Mouse (Mus musculus) myocyte (in vitro differentiated cells): ENCODE measurements around the gene Gm8871. TPM values are rescaled to one million over a fixed set of nuclear protein-coding genes. Genes with fewer than 3 reads are reported as not detected.
"Not testable (repeated sequence)": the region's sequence is repeated elsewhere in the genome, so short reads cannot be mapped to it uniquely, and the experiment has no call there.

Experiments
- H3K27me3 ChIP-seq: one replicate; pipeline ENCODE4 v1.6.1; 2011; ENCODE audit not compliant: control insufficient read depth, insufficient read depth, insufficient read length
- H3K36me3 ChIP-seq: one replicate; pipeline ENCODE4 v1.6.1; 2011; ENCODE audit not compliant: control insufficient read depth, insufficient read depth
- H3K4me2 ChIP-seq: one replicate; pipeline ENCODE4 v1.6.1; 2011; ENCODE audit warnings: low read depth, control low read depth
- H3K4me3 ChIP-seq: one replicate; pipeline ENCODE4 v1.5.1; 2011; ENCODE audit warnings: mild to moderate bottlenecking, control low read depth, moderate library complexity
- H3K79me2 ChIP-seq: one replicate; pipeline ENCODE4 v1.6.1; 2011; ENCODE audit not compliant: control insufficient read depth, insufficient read depth
- H3ac ChIP-seq: one replicate; pipeline ENCODE4 v1.6.1; 2011; ENCODE audit not compliant: control insufficient read depth, insufficient read length
- polyA plus RNA-seq: library from polyadenylated mRNA; unstranded; fragments of >200 nt; fragmentation: generic; extraction: Trizol; gene quantifications from one replicate; pipeline ENCODE4 v1.2.1, GENCODE M21; 2012; ENCODE audit warnings: missing spikeins

Gene Gm8871
- not detected for polyA plus RNA-seq

- not testable (repeated sequence) for H3K36me3 ChIP-seq, H3K4me2 ChIP-seq, H3K27me3 ChIP-seq, H3ac ChIP-seq, H3K4me3 ChIP-seq, H3K79me2 ChIP-seq
Observed at GRCm38 (mm10) chr5:10947505-10947904, at the start of gene Gm8871, which contains the start of gene Gm8857. Gene Gm8871, plus strand, starts transcription at chr5:10947805. Gene Gm8857, plus strand, starts transcription at chr5:10947807.

GRCm38 (mm10) chr5:10953512-10953911, 5.9 kb downstream of the Gm8871 start:
- H3ac ChIP-seq, H3K4me3 ChIP-seq, H3K79me2 ChIP-seq, H3K4me2 ChIP-seq, H3K36me3 ChIP-seq, H3K27me3 ChIP-seq: not testable (repeated sequence)

- H3ac ChIP-seq, H3K4me2 ChIP-seq, H3K36me3 ChIP-seq, H3K27me3 ChIP-seq, H3K4me3 ChIP-seq, H3K79me2 ChIP-seq: not testable (repeated sequence)
Observed at GRCm38 (mm10) chr5:10958057-10958456, 10.5 kb downstream of the Gm8871 start.

Other genes starting within 250 kb of the Gm8871 start
- not detected for gene Gm8857, start within 50 bp of the Gm8871 start, polyA plus RNA-seq
- not detected for gene Gm8879, start 179.8 kb downstream of the Gm8871 start, polyA plus RNA-seq
- not detected for gene Gm5861, start 235.3 kb downstream of the Gm8871 start, polyA plus RNA-seq